Mouse (Mus musculus) CD4-positive naive resting alpha-beta T cell, adult 76 days (primary cell): Measurements from ENCODE around the gene Olfr1436. TPM values are rescaled to one million over a fixed set of nuclear protein-coding genes. Genes with fewer than 3 reads are reported as not detected.

ENCODE experiments used
- total RNA-seq: library from RNA; stranded (reverse); gene quantifications from one replicate; pipeline ENCODE4 v1.2.4, GENCODE M21; 2023

The Olfr1436 gene
- not detected for total RNA-seq

GRCm38 (mm10) chr19:12299030-12299429, at the start of gene Olfr1436:
Gene Olfr1436 (minus strand): TSS chr19:12299130.

GRCm38 (mm10) chr19:12335810-12336209, 36.9 kb upstream of the Olfr1436 start, which contains the start of gene Olfr1438-ps1:
Gene Olfr1438-ps1 (minus strand): TSS chr19:12335910.

GRCm38 (mm10) chr19:12325001-12325400, 26.1 kb upstream of the Olfr1436 start, which contains the start of gene Olfr1437:
Gene Olfr1437 (minus strand): TSS chr19:12325101.

GRCm38 (mm10) chr19:12279554-12279953, 19.4 kb downstream of the Olfr1436 start, which contains the start of gene Olfr1434:
Gene Olfr1434 (plus strand): TSS chr19:12279854.

GRCm38 (mm10) chr19:12260732-12261131, 38.2 kb downstream of the Olfr1436 start, which contains the start of gene Olfr235:
Gene Olfr235 (plus strand): TSS chr19:12261032.

Other genes with a start within 250 kb of the Olfr1436 start
- not detected for gene Olfr1424, start 236.4 kb downstream of the Olfr1436 start, total RNA-seq
- gene Olfr1425, start 221.4 kb downstream of the Olfr1436 start, total RNA-seq, result not detected
- gene Olfr1426, start 207.1 kb downstream of the Olfr1436 start, total RNA-seq, result not detected
- gene Olfr1427, start 195.8 kb downstream of the Olfr1436 start, total RNA-seq, result not detected
- gene Olfr1428, start 183.2 kb downstream of the Olfr1436 start, total RNA-seq, result not detected
- not detected for gene Olfr76, start 175.9 kb downstream of the Olfr1436 start, total RNA-seq
- not detected for gene Olfr1555-ps1, start 129.0 kb downstream of the Olfr1436 start, total RNA-seq
- gene Olfr1431, start 98.5 kb downstream of the Olfr1436 start, total RNA-seq, result not detected
- gene Olfr1432, start 66.5 kb downstream of the Olfr1436 start, total RNA-seq, result not detected
- not detected for gene Olfr262, start 57.5 kb downstream of the Olfr1436 start, total RNA-seq
- gene Olfr235, start 38.1 kb downstream of the Olfr1436 start, total RNA-seq, result not detected
- gene Olfr1434, start 19.3 kb downstream of the Olfr1436 start, total RNA-seq, result not detected
- gene Olfr1437, start 26.0 kb upstream of the Olfr1436 start, total RNA-seq, result not detected
- not detected for gene Olfr1438-ps1, start 36.8 kb upstream of the Olfr1436 start, total RNA-seq
- not detected for gene Olfr1440, start 88.1 kb upstream of the Olfr1436 start, total RNA-seq
- not detected for gene Olfr1441, start 118.3 kb upstream of the Olfr1436 start, total RNA-seq
- gene Pfpl, start 128.8 kb upstream of the Olfr1436 start, total RNA-seq, result not detected
- 18.6 TPM for gene Mpeg1, start 161.6 kb upstream of the Olfr1436 start, total RNA-seq
- gene Dtx4, start 202.3 kb upstream of the Olfr1436 start, total RNA-seq, result 10.3 TPM
- gene Fam111a, start 246.6 kb upstream of the Olfr1436 start, total RNA-seq, result 13.8 TPM